Mouse (Mus musculus) CH12.LX (cell line): ENCODE measurements around the gene Slc7a6. TPM values are rescaled to one million over a fixed set of nuclear protein-coding genes. Genes with fewer than 3 reads are reported as not detected.

Experiments
- DNase-seq: peaks from one replicate; pipeline ENCODE4 v3.0.0-alpha.2; 2013; ENCODE audit errors: extremely low read depth
- H3K27ac ChIP-seq: 2 replicates; pipeline ENCODE4 v1.5.1; 2012; ENCODE audit warnings: low read depth, mild to moderate bottlenecking, control low read depth, moderate library complexity; ENCODE audit not compliant: insufficient read depth
- H3K27me3 ChIP-seq: replicated peaks from 2 replicates; pipeline ENCODE3; 2012; ENCODE audit warnings: inconsistent platforms
- H3K36me3 ChIP-seq, 2 experiments: replicated peaks in 1 of 2; 2 replicates each; pipeline versions ENCODE3 to v1.6.1; 2012; ENCODE audit warnings: inconsistent platforms in 1 of 2, low read length in 1 of 2, mild to moderate bottlenecking in 1 of 2, mixed read lengths in 1 of 2, moderate library complexity in 1 of 2; ENCODE audit not compliant: control insufficient read depth in 1 of 2, insufficient read depth in 1 of 2
- H3K4me1 ChIP-seq, 2 experiments: 2 replicates each; pipeline ENCODE4 v1.6.1; 2012; ENCODE audit warnings: inconsistent platforms in 1 of 2, moderate library complexity in 1 of 2; ENCODE audit not compliant: insufficient read depth in 2 of 2, control insufficient read depth in 1 of 2
- H3K4me2 ChIP-seq: 2 replicates; pipeline ENCODE4 v1.6.1; 2012; ENCODE audit warnings: low read depth, mild to moderate bottlenecking, control low read depth; ENCODE audit not compliant: poor library complexity, insufficient read depth, severe bottlenecking
- H3K4me3 ChIP-seq, 3 experiments: fragments of 150-350 bp in 1 of 3; sonication (generic) in 1 of 3; replicated peaks in 1 of 3; 2 replicates each; pipeline versions ENCODE3 to v1.5.1; 2011 to 2012; ENCODE audit warnings: low read depth in 2 of 3, low read length in 2 of 3, mild to moderate bottlenecking in 2 of 3, moderate library complexity in 2 of 3, control low read depth in 1 of 3, improper control_type of control experiment in 1 of 3, inconsistent platforms in 1 of 3, mixed read lengths in 1 of 3; ENCODE audit not compliant: poor library complexity in 1 of 3
- H3K79me2 ChIP-seq: replicated peaks from 2 replicates; pipeline ENCODE4 v1.6.1; 2012; ENCODE audit warnings: mild to moderate bottlenecking, moderate library complexity; ENCODE audit not compliant: control insufficient read depth, poor library complexity, insufficient read depth, severe bottlenecking; ENCODE audit errors: extremely low read depth
- H3K9ac ChIP-seq: 2 replicates; pipeline ENCODE4 v1.6.1; 2012; ENCODE audit warnings: low read depth, mild to moderate bottlenecking, control low read depth, moderate library complexity; ENCODE audit not compliant: insufficient read depth
- H3K9me3 ChIP-seq: replicated peaks from 2 replicates; pipeline ENCODE3; 2012; ENCODE audit warnings: low read length, inconsistent platforms, mixed read lengths
- BHLHE40 ChIP-seq: IDR thresholded peaks from 2 replicates; pipeline ENCODE4 v1.6.1; 2011; ENCODE audit warnings: mild to moderate bottlenecking, low read depth, low read length, improper control_type of control experiment
- CHD1 ChIP-seq: IDR thresholded peaks from 2 replicates; pipeline ENCODE4 v1.6.1; 2012; ENCODE audit warnings: low read depth, low read length, improper control_type of control experiment, inconsistent platforms
- CHD2 ChIP-seq: IDR thresholded peaks from 2 replicates; pipeline ENCODE4 v1.6.1; 2011; ENCODE audit warnings: low read length, improper control_type of control experiment
- CTCF ChIP-seq, 2 experiments: IDR thresholded peaks in 1 of 2; conservative IDR thresholded peaks in 1 of 2; 2 replicates each; pipeline ENCODE4 v1.5.1; 2011 to 2012; ENCODE audit warnings: low read depth in 2 of 2, low read length in 2 of 2, improper control_type of control experiment in 1 of 2, inconsistent platforms in 1 of 2, mild to moderate bottlenecking in 1 of 2, moderate library complexity in 1 of 2
- ELF1 ChIP-seq: IDR thresholded peaks from 2 replicates; pipeline ENCODE4 v1.6.1; 2014; ENCODE audit warnings: low read depth, mild to moderate bottlenecking, inconsistent platforms, low read length, improper control_type of control experiment
- EP300 ChIP-seq: IDR thresholded peaks from 2 replicates; pipeline ENCODE4 v1.6.1; 2011; ENCODE audit warnings: low read length, improper control_type of control experiment
- ETS1 ChIP-seq: conservative IDR thresholded peaks from 2 replicates; pipeline ENCODE4 v1.6.1; 2012; ENCODE audit warnings: low read depth, mild to moderate bottlenecking, inconsistent platforms, low read length, improper control_type of control experiment, moderate library complexity
- HCFC1 ChIP-seq: IDR thresholded peaks from 2 replicates; pipeline ENCODE4 v1.6.1; 2012; ENCODE audit warnings: low read depth, mild to moderate bottlenecking, inconsistent platforms, low read length, improper control_type of control experiment
- IRF4 ChIP-seq: IDR thresholded peaks from 2 replicates; pipeline ENCODE4 v1.6.1; 2014; ENCODE audit warnings: low read depth, mild to moderate bottlenecking, inconsistent platforms, low read length, improper control_type of control experiment
- JUND ChIP-seq: conservative IDR thresholded peaks from 2 replicates; pipeline ENCODE4 v1.6.1; 2011; ENCODE audit warnings: low read depth, low read length, improper control_type of control experiment
- KAT2A ChIP-seq: IDR thresholded peaks from 2 replicates; pipeline ENCODE4 v1.6.1; 2012; ENCODE audit warnings: low read length, improper control_type of control experiment, inconsistent platforms; ENCODE audit not compliant: insufficient replicate concordance
- MAFK ChIP-seq: IDR thresholded peaks from 2 replicates; pipeline ENCODE4 v1.6.1; 2011; ENCODE audit warnings: low read length, improper control_type of control experiment; ENCODE audit not compliant: insufficient replicate concordance
- MEF2A ChIP-seq: IDR thresholded peaks from 2 replicates; pipeline ENCODE4 v1.6.1; 2014; ENCODE audit warnings: low read depth, mild to moderate bottlenecking, inconsistent platforms, low read length, improper control_type of control experiment, borderline replicate concordance
- MXI1 ChIP-seq: IDR thresholded peaks from 2 replicates; pipeline ENCODE4 v1.6.1; 2011; ENCODE audit warnings: mild to moderate bottlenecking, low read depth, low read length, improper control_type of control experiment
- NELFE ChIP-seq: IDR thresholded peaks from 2 replicates; pipeline ENCODE4 v1.6.1; 2011; ENCODE audit warnings: low read depth, low read length, improper control_type of control experiment
- NRF1 ChIP-seq: IDR thresholded peaks from 2 replicates; pipeline ENCODE4 v1.6.1; 2014; ENCODE audit warnings: low read depth, mild to moderate bottlenecking, inconsistent platforms, low read length, improper control_type of control experiment, moderate library complexity
- POLR2A ChIP-seq: IDR thresholded peaks from 2 replicates; pipeline ENCODE4 v1.6.1; 2011; ENCODE audit warnings: low read depth, mild to moderate bottlenecking, improper control_type of control experiment, low read length
- SIN3A ChIP-seq: IDR thresholded peaks from 2 replicates; pipeline ENCODE4 v1.6.1; 2012; ENCODE audit warnings: low read length, improper control_type of control experiment, inconsistent platforms
- TCF12 ChIP-seq: IDR thresholded peaks from 2 replicates; pipeline ENCODE4 v1.6.1; 2014; ENCODE audit warnings: low read depth, mild to moderate bottlenecking, inconsistent platforms, low read length, improper control_type of control experiment
- USF1 ChIP-seq: IDR thresholded peaks from 2 replicates; pipeline ENCODE4 v1.6.1; 2014; ENCODE audit warnings: low read depth, mild to moderate bottlenecking, inconsistent platforms, low read length, improper control_type of control experiment
- ZC3H11A ChIP-seq: IDR thresholded peaks from 2 replicates; pipeline ENCODE4 v1.6.1; 2012; ENCODE audit warnings: low read depth, mild to moderate bottlenecking, inconsistent platforms, low read length, improper control_type of control experiment
- ZKSCAN1 ChIP-seq: IDR thresholded peaks from 2 replicates; pipeline ENCODE4 v1.6.1; 2012; ENCODE audit warnings: low read depth, inconsistent platforms, low read length, improper control_type of control experiment, borderline replicate concordance
- ZMIZ1 ChIP-seq: IDR thresholded peaks from 2 replicates; pipeline ENCODE4 v1.6.1; 2012; ENCODE audit warnings: low read depth, mild to moderate bottlenecking, inconsistent platforms, low read length, improper control_type of control experiment
- ZNF384 ChIP-seq: IDR thresholded peaks from 2 replicates; pipeline ENCODE4 v1.6.1; 2012; ENCODE audit warnings: low read depth, low read length, improper control_type of control experiment, inconsistent platforms
- dilution Hi-C: fragments of 300-500 bp; cut with MboI; formaldehyde crosslinking; loops from 2 replicates; pipeline ENCODE4 v1.14.3; 2020; ENCODE audit warnings: low sequenced_read_pairs; ENCODE audit not compliant: extremely low pct_unique_long_range_greater_than_20kb, extremely low pct_ligation_motif_present
- in situ Hi-C: fragments of 300-500 bp; cut with MboI; formaldehyde crosslinking; loops from 3 replicates; pipeline ENCODE4 v1.14.3; 2019; ENCODE audit warnings: low sequenced_read_pairs, low pct_ligation_motif_present, low pct_unique_long_range_greater_than_20kb, mixed read lengths
- polyA plus RNA-seq: library from polyadenylated mRNA; unstranded; fragments of >175 nt; gene quantifications from 2 replicates; pipeline ENCODE4 v1.2.1, GENCODE M21; 2012; ENCODE audit warnings: low read depth; ENCODE audit not compliant: insufficient read length
- total RNA-seq, 2 experiments: library from RNA; depleted of rRNA; stranded (reverse); fragments of 300-350 nt in 1 of 2; fragments of >200 nt in 1 of 2; gene quantifications; 2 replicates each; pipeline ENCODE4 v1.2.3; 2012 to 2014

The Slc7a6 gene
- total and polyA plus RNA-seq, 3 experiments = 24.2 to 61.8 (median 32.6) TPM

- no peak for DNase-seq
- Histone ChIP-seq H3K4me2 (no peak overlapping the region), H3K79me2 (no peaks in the 10 kb centered on the region), H3K27ac (no peak overlapping the region), H3K4me3 (no peak overlapping the region), H3K36me3 (peaks cover 2 to 28% of the 10 kb centered on the region in 2 experiments), H3K27me3 (no peaks in the 10 kb centered on the region), H3K9me3 (peaks cover 9% of the 10 kb centered on the region), H3K9ac (no peak overlapping the region), H3K4me1 (peaks cover 0 to 5% of the 10 kb centered on the region in 2 experiments; a peak in 1 of 4 replicates)
- dilution Hi-C loops = no loop called here
- in situ Hi-C loops = no loop called here
- TF ChIP-seq USF1 (no peak), MEF2A (no peak), TCF12 (no peak), KAT2A (no peak), CTCF (conservative IDR thresholded peaks at IDR 0.05 in 1 of 2, IDR thresholded peaks at IDR 0.05 in 1 of 2; ENCODE audit: low read depth in 2 of 2, low read length in 2 of 2) (no peak), ETS1 (no peak), BHLHE40 (no peak), MXI1 (no peak), ZKSCAN1 (no peak), CHD2 (no peak), POLR2A (no peak), ZMIZ1 (no peak), IRF4 (no peak), MAFK (no peak), ZC3H11A (no peak), NRF1 (no peak), NELFE (no peak), EP300 (no peak), ELF1 (no peak)
Observed at GRCm38 (mm10) chr8:106137906-106138477, 30.7 kb upstream of the Slc7a6 start.

GRCm38 (mm10) chr8:106138616-106139015, 30.0 kb upstream of the Slc7a6 start:
- Histone ChIP-seq H3K9me3 (peaks cover 9% of the 10 kb centered on the region), H3K4me2 (no peak overlapping the region), H3K27ac (no peak overlapping the region), H3K4me1 (peaks cover 0 to 5% of the 10 kb centered on the region in 2 experiments; a peak in 1 of 4 replicates), H3K9ac (no peak overlapping the region), H3K27me3 (no peaks in the 10 kb centered on the region), H3K79me2 (no peaks in the 10 kb centered on the region), H3K4me3 (no peak overlapping the region), H3K36me3 (peaks cover 0 to 21% of the 10 kb centered on the region in 2 experiments)
- in situ Hi-C loops (no loop called here), dilution Hi-C loops (no loop called here)
- no peak for DNase-seq
- TF ChIP-seq NELFE = no peak
- no peak for TF ChIP-seq SIN3A
- no peak for TF ChIP-seq USF1
- no peak for TF ChIP-seq ETS1
- TF ChIP-seq JUND = no peak
- no peak for TF ChIP-seq ZNF384
- TF ChIP-seq POLR2A = no peak
- TF ChIP-seq CHD1 = no peak
- no peak for TF ChIP-seq ELF1
- no peak for TF ChIP-seq MXI1
- TF ChIP-seq CHD2 = no peak
- no peak for TF ChIP-seq HCFC1
- TF ChIP-seq ZMIZ1 = no peak
- TF ChIP-seq BHLHE40 = no peak
- TF ChIP-seq KAT2A = no peak
- TF ChIP-seq IRF4 = no peak
